Mouse (Mus musculus) fibroblast of lung, adult 2 months (primary cell): Measurements from ENCODE around the gene Gm49387.
"Not testable (repeated sequence)": the region's sequence is repeated elsewhere in the genome, so short reads cannot be mapped to it uniquely, and the experiment has no call there.

ENCODE experiments used
- DNase-seq: peaks from one replicate; pipeline ENCODE4 v3.0.0-alpha.2; 2011; ENCODE audit warnings: low read depth

Gene Gm49387

GRCm38 (mm10) chr14:31640890-31641505, 320 bp upstream of the Gm49387 start, which contains the start of the genes Btd and Hacl1:
TSS of gene Btd (plus strand) at chr14:31641028.
TSS of gene Hacl1 (minus strand) at chr14:31641286.
- DNase-seq: peak; percentile 94

- DNase-seq: no peak
Observed at GRCm38 (mm10) chr14:31630677-31631076, 10.0 kb downstream of the Gm49387 start.

GRCm38 (mm10) chr14:31622748-31623147, 17.9 kb downstream of the Gm49387 start:
- DNase-seq: no peak

GRCm38 (mm10) chr14:31620591-31621223, 20.0 kb downstream of the Gm49387 start:
- DNase-seq: no peak

- DNase-seq: no peak
Observed at GRCm38 (mm10) chr14:31617997-31618396, 22.7 kb downstream of the Gm49387 start.

GRCm38 (mm10) chr14:31617204-31617603, 23.5 kb downstream of the Gm49387 start:
- DNase-seq: no peak

- peak; percentile 13 for DNase-seq
Observed at GRCm38 (mm10) chr14:31613671-31614070, 27.0 kb downstream of the Gm49387 start.

- DNase-seq: no peak
Observed at GRCm38 (mm10) chr14:31611986-31612385, 28.7 kb downstream of the Gm49387 start.

GRCm38 (mm10) chr14:31605514-31605913, 35.2 kb downstream of the Gm49387 start:
- no peak for DNase-seq

- DNase-seq: peak; percentile 21
Observed at GRCm38 (mm10) chr14:31604916-31605315, 35.8 kb downstream of the Gm49387 start.

GRCm38 (mm10) chr14:31602616-31602979, 38.1 kb downstream of the Gm49387 start:
- not testable (repeated sequence) for DNase-seq

- no peak for DNase-seq
Observed at GRCm38 (mm10) chr14:31601908-31602615, 38.6 kb downstream of the Gm49387 start.

- DNase-seq: no peak
Observed at GRCm38 (mm10) chr14:31597446-31597845, 43.2 kb downstream of the Gm49387 start.

GRCm38 (mm10) chr14:31596408-31596807, 44.3 kb downstream of the Gm49387 start:
- no peak for DNase-seq

- no peak for DNase-seq
Observed at GRCm38 (mm10) chr14:31594693-31595092, 46.0 kb downstream of the Gm49387 start.

- no peak for DNase-seq
Observed at GRCm38 (mm10) chr14:31593036-31593435, 47.6 kb downstream of the Gm49387 start.

GRCm38 (mm10) chr14:31591243-31591642, 49.4 kb downstream of the Gm49387 start, which contains the start of gene Colq:
TSS of gene Colq (minus strand) at chr14:31591343.
- no peak for DNase-seq

GRCm38 (mm10) chr14:31586451-31586850, 54.2 kb downstream of the Gm49387 start:
- DNase-seq: no peak

GRCm38 (mm10) chr14:31583082-31583481, 57.6 kb downstream of the Gm49387 start:
- no peak for DNase-seq

- no peak for DNase-seq
Observed at GRCm38 (mm10) chr14:31577966-31578735, 62.5 kb downstream of the Gm49387 start.

GRCm38 (mm10) chr14:31576846-31577697, 63.6 kb downstream of the Gm49387 start:
- DNase-seq: no peak
